Mouse (Mus musculus): ENCODE measurements around the gene Lpin3.

Gene Lpin3

GRCm38 (mm10) chr2:160880453-160881195 lies at the start of gene Lpin3:
Lpin3 (plus strand) TSS chr2:160880670.
- in situ Hi-C loops (cut with MboI, MseI): loop anchor here (5.0 kb wide), 2 partner anchors 133 to 278 kb away; no protein-coding TSS in a partner anchor

DNA sequence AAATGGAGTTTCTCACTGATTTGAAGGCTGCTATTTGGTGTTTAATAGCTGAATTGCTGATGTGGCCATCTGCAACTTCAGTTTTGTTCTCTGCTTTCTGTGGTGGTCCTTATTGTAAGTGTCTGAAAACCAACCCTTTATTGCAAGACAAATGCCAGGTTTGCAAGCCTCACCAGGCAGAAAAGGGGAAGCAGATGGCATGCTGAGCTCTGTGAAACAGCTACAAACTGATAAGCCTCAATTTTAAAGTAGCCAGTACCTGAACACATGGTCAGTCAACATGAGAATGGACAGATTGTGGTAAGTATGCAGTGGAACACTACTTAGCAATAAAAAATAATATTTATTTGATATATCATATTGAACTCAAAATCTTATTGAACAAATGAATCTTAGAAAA lies 39.6 kb upstream of the Lpin3 start:
- in situ Hi-C loops (cut with MboI, MseI): loop anchor here (25.0 kb wide), 1 partner anchor 546 kb away; no protein-coding TSS in a partner anchor

DNA sequence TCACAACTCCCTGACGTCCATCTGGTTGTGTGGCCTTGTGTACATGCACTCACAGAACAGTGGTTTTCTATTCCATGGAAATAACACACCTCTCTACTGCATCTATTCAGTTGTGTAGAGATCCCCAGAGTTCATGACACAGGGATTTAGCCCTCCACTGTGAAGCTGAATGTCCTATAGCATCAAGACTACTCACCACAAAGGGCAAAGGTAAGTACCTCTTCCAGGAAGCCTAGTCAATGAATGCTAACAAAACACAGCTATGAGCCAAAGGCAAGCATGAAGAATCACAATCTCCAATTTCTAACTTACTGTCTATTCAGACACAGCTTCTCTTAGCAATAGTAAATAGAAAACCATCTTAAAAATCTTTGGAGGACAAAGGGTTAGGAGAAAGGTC lies 32.8 kb upstream of the Lpin3 start:
- in situ Hi-C loops (cut with MboI, MseI): loop anchor here (25.0 kb wide), 1 partner anchor 540 kb away; no protein-coding TSS in a partner anchor

- in situ Hi-C loops (cut with MboI, MseI): loop anchor here (25.0 kb wide), 1 partner anchor 539 kb away; no protein-coding TSS in a partner anchor
Observed at GRCm38 (mm10) chr2:160848186-160848585, 32.3 kb upstream of the Lpin3 start.

DNA sequence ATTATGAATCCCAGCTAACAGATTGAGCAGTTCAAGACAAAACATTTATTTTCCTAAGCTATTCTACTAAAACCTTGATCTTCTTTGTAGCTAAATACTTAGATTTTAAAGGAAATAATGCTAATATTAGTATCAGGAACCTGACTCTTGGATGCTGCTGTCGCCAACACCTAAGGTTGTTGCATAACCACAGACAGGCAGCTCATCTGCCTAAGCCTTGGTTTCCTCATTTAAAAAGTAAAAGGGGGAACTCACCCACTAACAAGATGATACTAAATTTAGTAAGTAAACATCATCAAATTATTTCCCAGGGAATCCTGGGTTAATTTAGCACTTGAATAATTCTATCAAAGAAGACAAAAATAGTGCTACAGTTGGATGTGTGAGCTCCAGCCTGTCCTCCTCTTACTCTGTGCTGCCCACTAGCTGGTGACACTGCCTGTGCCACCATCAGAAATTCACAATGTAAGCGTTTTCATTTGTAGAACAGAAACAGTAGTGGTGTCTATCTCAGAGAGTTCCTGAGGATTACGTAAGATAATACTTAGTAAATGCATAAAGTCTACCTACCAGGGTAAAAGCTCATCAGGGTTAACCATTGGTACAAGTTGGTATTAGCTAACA lies 30.7 kb upstream of the Lpin3 start:
- in situ Hi-C loops (cut with MboI, MseI): loop anchor here (25.0 kb wide), 1 partner anchor 538 kb away; no protein-coding TSS in a partner anchor

DNA sequence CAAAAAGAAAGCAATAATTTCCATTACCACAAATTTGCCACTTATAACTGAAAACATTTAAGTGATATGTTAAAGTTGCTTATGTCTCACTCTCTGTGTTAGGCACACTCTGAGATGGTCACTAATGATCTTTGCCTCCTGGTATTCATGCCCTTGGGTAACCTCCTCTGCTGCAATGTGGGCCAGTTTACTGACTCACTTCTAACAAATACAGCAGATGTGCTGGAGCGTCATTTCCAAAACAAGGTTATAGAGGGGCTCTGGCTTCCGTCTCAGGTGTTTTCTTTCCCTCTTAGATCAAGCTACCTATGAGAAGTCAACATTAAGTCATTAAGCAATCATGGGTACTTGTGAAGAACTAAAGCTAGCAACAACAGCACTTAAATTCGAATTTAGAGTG lies 30.1 kb upstream of the Lpin3 start:
- in situ Hi-C loops (cut with MboI, MseI): no loop called here

- in situ Hi-C loops (cut with MboI, MseI): no loop called here
Observed at GRCm38 (mm10) chr2:160854687-160855086, 25.8 kb upstream of the Lpin3 start.

- in situ Hi-C loops (cut with MboI, MseI): no loop called here
Observed at GRCm38 (mm10) chr2:160856359-160857102, 23.9 kb upstream of the Lpin3 start.

GRCm38 (mm10) chr2:160860363-160860762 lies 20.1 kb upstream of the Lpin3 start:
- in situ Hi-C loops (cut with MboI, MseI): no loop called here

- in situ Hi-C loops (cut with MboI, MseI): no loop called here
Observed at GRCm38 (mm10) chr2:160864112-160864511, 16.4 kb upstream of the Lpin3 start.

DNA sequence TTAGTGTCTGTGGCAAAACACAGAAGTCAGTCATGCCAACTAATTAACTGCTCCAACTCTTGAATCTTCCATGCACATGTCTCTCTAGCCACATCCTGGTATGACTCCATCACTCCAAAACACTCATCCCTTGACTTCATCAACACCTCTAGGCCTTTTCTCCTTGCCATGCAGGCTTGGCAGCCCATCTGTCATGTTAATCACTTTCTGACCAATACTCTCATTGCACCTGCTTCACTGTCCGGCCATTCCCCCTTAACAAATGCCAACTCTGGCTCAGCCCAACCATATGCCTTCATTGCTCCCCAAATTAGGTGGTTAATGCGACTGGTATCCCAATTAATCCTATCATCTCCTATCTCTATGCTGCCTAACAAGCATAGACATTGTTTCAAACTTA lies 15.2 kb upstream of the Lpin3 start:
- in situ Hi-C loops (cut with MboI, MseI): no loop called here

- in situ Hi-C loops (cut with MboI, MseI): no loop called here
Observed at GRCm38 (mm10) chr2:160869446-160869845, 11.0 kb upstream of the Lpin3 start.

DNA sequence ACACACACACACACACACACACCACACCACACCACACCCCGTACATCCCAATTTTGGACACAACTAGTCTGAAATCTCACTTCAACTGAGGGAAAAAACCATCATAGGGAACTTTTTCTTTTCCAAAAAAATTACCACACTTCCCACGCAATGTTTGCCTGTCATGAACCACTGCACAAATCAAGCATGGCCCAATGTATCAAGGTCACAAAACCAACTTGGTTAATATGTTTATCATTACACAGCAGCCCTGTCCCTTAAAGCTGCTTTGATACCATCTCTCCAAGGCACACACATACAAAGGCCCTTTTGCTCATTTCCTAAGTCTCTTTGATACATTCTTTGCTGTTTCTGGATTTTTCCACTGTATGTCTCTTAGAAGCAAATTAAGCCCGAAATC lies 9.2 kb upstream of the Lpin3 start:
- in situ Hi-C loops (cut with MboI, MseI): no loop called here

- in situ Hi-C loops (cut with MboI, MseI): no loop called here
Observed at GRCm38 (mm10) chr2:160872395-160872794, 8.1 kb upstream of the Lpin3 start.

DNA sequence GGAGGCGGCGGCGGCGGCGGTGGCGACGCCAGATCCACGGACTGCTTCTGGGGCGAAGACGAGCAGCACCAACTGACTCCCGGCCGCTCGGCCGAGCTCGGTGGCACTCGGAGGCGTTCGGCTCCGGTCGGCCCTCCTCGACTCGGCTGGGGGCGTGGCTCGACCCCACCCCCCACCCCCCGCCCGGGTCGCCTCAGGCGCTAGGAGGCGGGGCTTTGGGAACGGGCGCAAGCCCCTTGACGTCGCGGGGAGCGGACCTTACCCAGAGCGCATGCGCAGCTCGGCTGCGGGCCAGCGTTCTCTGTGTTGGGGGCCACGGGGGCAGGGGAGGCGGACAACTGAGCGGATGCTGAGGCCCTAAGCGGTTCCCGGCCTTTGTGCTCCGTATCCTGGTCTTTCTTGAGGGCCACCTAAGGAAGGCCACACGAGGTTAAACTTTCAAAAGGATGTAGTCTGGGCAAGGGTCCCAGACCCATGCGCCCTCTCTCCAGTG lies 7.5 kb upstream of the Lpin3 start, which contains the start of gene Zhx3:
Gene Zhx3 (minus strand): TSS at position 109 of the 493 bp plus-strand sequence.
- in situ Hi-C loops (cut with MboI, MseI): no loop called here

- in situ Hi-C loops (cut with MboI, MseI): no loop called here
Observed at GRCm38 (mm10) chr2:160874231-160874877, 6.1 kb upstream of the Lpin3 start.

- in situ Hi-C loops (cut with MboI, MseI): no loop called here
Observed at GRCm38 (mm10) chr2:160876115-160876514, 4.4 kb upstream of the Lpin3 start.

GRCm38 (mm10) chr2:160881462-160882101 lies 1.1 kb downstream of the Lpin3 start:
- in situ Hi-C loops (cut with MboI, MseI): loop anchor here (5.0 kb wide), 2 partner anchors 134 to 279 kb away; no protein-coding TSS in a partner anchor

DNA sequence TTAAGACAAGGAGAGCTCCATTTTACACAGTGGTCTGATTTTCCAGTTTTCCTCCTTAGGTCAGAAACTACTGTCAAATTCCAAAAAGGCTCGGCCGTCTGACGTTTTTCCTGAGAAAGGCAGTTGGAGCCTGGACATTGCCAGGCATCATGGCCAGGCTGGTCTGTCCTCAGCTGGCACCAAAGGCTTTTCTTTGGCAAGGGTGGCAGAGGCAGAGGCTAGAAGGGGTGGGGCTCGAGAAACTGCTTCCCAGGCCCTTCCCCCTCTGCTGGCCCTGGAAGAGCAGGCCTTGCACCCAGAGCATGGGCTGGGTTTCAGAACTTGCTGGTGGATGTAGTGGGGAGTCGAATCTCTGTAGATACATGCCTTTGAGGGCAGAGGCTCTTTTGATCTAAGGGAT lies 2.0 kb downstream of the Lpin3 start:
- in situ Hi-C loops (cut with MboI, MseI): loop anchor here (5.0 kb wide), 2 partner anchors 135 to 280 kb away; no protein-coding TSS in a partner anchor

DNA sequence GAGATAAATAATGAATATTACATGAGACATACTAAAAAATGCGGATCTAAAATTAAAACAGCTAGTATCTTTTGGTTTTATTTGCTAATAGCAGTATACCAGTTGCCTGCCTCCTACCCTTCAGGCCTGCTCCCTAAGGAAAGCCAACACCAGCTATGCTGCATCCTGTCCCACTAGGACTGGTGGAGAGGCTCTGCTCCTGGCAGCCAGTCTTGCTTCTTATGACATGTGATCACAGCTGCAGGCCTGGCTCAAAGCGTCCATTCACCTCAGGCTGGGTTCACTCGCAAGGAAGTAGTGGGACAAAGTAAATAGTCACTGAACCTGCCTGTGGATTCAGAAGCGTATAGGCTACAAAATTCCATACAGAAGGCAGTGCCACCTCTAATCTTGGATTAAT lies 3.4 kb downstream of the Lpin3 start:
- in situ Hi-C loops (cut with MboI, MseI): loop anchor here (5.0 kb wide), 2 partner anchors 137 to 282 kb away; no protein-coding TSS in a partner anchor

DNA sequence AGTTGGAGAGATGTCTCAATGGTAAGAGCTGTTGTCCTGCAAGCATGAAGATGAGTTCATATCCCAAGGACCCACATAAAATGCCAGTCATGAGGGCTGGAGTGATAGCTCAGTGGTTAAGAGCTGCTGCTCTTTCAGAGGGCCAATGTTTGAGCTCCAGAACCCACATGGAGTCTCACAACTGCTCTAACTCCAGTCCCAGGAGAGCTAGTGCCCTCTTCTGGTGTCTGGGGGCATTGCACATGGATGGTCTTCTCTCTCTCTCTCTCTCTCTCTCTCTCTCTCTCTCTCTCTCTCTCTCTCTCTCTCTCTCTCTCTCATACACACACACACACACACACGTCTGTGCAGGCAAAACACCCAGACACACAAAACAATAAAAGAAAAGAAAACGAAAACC lies 4.4 kb downstream of the Lpin3 start:
- in situ Hi-C loops (cut with MboI, MseI): loop anchor here (5.0 kb wide), 2 partner anchors 138 to 283 kb away; no protein-coding TSS in a partner anchor

Measured in T-helper 2 cell (primary cell).